Mouse (Mus musculus) mesoderm, embryonic 11.5 days (tissue): ENCODE measurements around the gene Tmem45a.
A peak's percentile ranks its signal among the peaks of the same experiment; 100 is the strongest.

Experiments used
- DNase-seq: peaks from one replicate; pipeline ENCODE4 v3.0.0-alpha.2; 2012; ENCODE audit warnings: low read depth, low spot score

The Tmem45a gene

DNA sequence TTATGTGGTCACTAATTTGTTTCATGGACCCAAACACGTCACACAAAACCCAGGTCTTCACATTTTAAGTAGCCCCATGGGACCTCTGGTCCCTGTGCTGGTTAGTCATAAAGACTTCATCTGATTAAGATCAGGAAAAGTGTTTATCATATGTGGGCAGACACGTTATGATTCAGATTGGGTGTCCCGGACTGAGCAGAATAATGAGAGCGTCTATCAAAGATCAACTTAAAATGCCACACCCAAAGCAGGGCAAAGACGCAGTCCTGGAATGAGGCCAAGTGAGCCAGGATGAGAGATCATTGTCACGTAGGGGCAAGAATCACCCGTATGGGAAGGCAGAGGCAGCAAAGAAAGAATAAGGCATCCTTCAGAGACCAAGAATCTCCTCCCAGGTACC is 87.1 kb downstream of the Tmem45a start:
- no peak for DNase-seq

DNA sequence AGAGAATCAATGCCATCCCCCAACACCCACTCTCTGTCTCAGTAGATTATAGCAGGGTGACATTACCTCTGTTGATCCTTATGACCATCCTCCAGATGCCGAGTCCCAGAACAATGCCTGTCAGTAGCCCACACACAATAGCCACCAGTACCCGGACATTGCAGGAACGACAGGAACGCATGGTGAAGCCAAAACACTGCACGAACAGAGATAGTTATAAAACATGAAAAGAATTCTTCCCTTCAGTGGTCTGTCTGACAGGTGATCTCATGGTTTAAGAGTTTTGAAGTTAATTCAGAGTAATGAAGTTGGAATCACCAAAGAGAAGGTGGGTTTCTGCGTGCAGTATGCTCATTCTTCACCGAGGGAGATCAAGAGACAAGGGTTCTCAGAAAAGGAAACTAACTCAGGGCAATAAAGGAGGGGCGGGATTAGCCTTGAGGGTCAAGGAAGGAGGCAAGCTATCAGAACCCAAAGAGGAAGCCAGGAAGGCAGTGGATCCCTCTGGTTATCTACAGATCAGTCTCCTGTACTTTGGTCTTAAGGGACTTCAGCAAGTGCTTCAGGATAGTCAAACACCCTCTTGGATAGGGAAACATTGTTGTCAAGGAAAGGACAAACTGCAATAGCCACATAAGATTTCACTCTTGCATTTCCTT is 90.4 kb downstream of the Tmem45a start, which contains the start of gene Adgrg7:
TSS of gene Adgrg7 (minus strand) at position 375 of the 659 bp plus-strand sequence.
- DNase-seq = no peak

DNA sequence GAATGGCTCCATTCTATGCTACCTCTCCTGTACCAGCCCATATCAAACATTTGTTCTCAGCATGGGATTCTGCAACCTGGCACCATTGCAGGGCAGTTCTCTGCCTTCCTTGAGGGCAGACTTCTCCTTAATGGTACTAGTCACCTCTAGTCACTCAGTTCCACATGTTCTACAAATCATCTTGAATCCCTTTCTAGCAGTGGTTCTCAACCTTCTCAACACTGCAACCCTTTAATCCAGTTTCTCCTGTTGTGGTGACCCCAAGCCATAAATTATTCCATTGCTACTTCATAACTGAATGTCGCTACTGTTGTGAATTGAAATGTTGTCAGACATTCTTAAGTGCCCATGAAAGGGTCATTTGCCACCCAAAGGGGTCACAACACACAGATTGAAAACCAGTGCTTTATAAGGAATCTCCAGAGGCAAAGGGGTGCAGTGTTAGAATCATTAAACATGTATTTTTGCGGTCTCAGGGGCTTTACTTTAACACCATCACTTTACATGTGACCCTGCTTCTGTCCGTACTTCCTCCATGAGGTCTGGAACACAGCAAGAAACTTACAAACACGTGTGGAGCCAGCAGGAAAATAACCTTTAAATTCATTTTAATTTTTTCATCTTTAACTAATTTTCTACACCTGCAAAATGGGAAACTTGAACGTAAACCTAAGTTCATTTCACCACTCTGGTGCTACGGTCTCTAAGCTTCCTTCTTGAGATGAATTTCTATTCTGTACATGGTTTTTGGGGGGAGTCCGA is 91.4 kb downstream of the Tmem45a start:
- DNase-seq = no peak

DNA sequence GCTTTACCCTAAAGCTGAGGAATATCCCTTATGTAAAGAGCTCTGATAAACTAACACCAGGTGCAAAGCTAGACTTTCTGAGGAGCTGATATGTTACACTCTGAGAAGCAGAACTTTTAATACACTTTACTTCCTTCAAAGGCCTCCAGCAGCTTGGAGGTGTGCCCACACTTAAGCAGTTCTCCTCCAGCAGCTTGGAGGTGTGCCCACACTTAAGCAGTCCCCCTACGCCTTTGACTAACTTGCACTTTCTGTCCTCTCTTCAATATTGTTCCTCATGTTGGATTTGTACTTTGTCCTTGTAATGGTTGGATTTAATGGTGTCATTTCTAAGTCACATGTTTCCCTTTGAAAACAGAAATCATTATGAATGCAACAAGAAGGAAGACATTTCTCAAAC is 92.2 kb downstream of the Tmem45a start:
- DNase-seq = no peak

DNA sequence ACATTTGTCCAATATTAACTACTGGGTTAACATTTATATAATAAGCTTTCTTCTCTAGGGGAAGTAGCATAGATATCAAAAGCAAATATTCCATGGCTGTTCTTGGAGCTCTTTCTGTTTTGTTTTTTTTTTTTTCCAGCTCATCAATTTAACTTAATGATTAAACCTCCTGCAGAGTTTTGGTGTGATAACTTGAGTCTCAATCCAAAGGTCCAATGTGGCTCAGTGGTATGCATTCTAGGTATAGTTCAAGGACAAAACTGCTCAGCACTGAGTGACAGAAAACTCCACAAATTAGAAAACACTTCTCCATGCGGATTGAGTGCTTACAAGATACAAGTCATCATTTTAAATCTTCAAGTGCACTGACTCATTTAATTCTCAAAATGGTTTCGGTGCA is 100.0 kb downstream of the Tmem45a start:
- DNase-seq = no peak

DNA sequence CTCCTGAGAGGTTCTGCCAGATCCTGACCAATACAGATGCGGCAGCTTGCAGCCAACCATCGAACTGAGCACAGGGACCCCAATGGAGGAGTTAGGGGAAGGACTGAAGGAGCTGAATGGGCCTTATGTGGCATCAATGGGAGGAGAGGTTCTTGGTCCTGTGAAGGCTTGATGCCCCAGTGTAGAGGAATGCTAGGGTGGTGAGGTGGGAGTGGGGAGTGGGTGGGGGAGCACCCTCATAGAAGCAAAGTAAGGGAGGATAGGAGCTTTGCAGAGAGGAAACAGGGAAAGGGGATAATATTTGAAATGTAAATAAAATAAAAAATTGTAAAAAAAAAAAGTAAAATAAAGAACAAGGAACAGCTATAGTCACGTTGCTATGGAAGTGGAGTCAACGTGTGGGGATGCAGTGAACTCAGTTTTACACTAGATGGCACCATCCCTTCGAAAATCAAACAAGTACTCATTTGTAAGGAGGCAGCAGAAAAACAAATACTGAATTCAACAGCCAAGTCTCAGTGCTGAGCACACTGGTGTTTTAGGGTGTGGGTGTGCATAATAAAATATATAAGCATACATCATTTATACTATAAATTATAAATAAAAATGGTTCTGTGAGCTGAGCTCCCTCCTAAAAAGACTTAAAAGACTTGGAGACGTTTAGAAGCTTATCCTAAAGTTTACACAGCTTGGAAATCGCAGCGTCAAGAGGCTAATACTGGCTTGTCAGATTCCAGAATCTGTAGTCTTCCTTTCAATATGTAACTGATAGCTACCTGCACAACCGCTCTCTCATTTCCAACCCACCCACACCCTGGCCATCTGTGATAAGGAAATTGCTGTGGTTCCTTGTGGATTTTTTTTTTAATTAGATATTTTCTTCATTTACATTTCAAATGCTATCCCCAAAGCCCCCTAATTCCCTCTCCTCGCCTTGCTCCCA is 114.5 kb downstream of the Tmem45a start:
- DNase-seq = peak; percentile 66
